Mouse (Mus musculus): Measurements from ENCODE around the gene Tmem106a. TPM values are rescaled to one million over a fixed set of nuclear protein-coding genes. Genes with fewer than 3 reads are reported as not detected.

Gene Tmem106a
- total RNA-seq (2021): 1 to 10 TPM; 1.3 to 1.9 TPM
- long read RNA-seq, experiment 1, partial matches to known transcripts: 0 of 1 reads
- long read RNA-seq, experiment 1, other reads (novel, unspliced or antisense): 0 of 1 reads
- long read RNA-seq, experiment 2, partial matches to known transcripts: 0 of 1 reads
- long read RNA-seq, experiment 2, other reads (novel, unspliced or antisense): 1 of 1 reads

GRCm38 (mm10) chr11:101582054-101583035, at the start of gene Tmem106a:
TSS of gene Tmem106a (plus strand) at chr11:101582242.
- intact Hi-C loops (cut with DNase I): no loop called here
- DNase-seq (ENCODE audit: extremely low spot score in 1 of 2, low spot score in 2 of 2): no peak
- peak within 1 kb of the TSS; percentile 36 for H3K4me3 ChIP-seq
- no peak for TF ChIP-seq CTCF (IDR thresholded peaks at IDR 0.05)
- H3K27ac ChIP-seq: no peak within 1 kb of the TSS

DNA sequence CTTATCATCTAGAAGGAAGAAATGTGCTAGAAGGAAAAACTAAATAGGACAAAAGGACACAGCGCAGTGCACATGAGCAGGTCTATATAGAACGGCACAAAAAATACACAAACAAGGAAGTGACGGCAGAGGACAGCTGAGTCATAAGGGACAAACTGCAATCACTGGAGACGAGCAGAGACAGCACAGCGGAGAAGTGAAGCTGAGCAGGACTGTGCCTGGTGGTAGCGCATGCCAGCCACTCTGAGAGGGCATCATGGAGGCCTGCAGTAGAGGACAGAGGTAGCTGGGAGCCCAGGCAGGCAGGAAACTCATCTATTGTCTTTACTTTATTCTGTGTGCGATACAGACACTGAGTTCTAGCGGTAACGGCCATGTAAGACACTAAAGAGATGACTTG, 38.5 kb upstream of the Tmem106a start:
- Histone ChIP-seq H3K27ac (no peak overlapping the region), H3K4me3 (no peak overlapping the region)
- intact Hi-C loops (cut with DNase I): loop anchor here (2.0 kb wide), 1 partner anchor 77 kb away; the partner anchor contains the start of gene Vat1
- DNase-seq (ENCODE audit: extremely low spot score in 1 of 2, low spot score in 2 of 2): no peak
- TF ChIP-seq CTCF (IDR thresholded peaks at IDR 0.05): no peak

GRCm38 (mm10) chr11:101544132-101544531, 37.9 kb upstream of the Tmem106a start:
- no peak overlapping the region for H3K4me3 ChIP-seq
- no peak overlapping the region for H3K27ac ChIP-seq
- TF ChIP-seq CTCF (IDR thresholded peaks at IDR 0.05): no peak
- intact Hi-C loops (cut with DNase I): no loop called here
- no peak for DNase-seq (ENCODE audit: extremely low spot score in 1 of 2, low spot score in 2 of 2)

- intact Hi-C loops (cut with DNase I): no loop called here
Observed at GRCm38 (mm10) chr11:101548526-101548925, 33.5 kb upstream of the Tmem106a start.

DNA sequence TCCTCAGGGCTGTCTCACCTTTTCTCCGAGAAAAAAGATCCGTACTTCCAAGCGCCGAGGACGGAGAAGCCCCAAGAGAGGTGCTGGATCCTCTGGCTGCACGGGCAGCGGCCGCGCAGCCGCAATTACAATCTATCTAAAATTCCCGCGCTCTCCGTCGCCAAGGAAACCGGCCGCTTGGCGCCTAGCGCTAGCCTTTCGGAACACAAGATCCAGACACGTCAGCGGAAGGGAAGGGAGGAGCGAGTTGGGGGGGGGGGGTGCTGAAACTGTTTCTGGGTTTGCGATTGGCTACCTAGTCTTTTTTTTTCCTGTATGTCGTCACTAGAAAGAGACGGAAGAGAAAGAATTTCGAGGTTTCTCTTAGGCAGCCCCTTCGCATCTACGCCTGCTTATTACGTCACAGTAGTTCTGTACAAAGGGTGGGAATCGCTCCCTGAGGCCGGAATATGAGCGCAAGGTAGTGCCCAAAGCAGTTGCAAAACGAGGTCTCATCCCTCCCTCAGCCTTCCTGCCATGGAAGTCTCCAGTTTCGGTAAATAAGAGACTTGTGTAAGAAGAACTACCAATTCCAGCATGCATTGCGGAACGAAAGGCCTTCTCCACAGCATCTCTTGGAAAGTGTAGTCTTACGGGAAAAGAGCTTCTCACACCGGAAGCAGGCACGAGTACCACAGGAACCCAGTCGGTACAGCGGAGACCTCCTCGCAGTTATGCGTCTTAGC, 30.1 kb upstream of the Tmem106a start, which contains the start of the genes Brca1 and Nbr1:
Brca1 (minus strand) TSS at position 205 of the 725 bp plus-strand sequence.
Nbr1 (plus strand) TSS at position 399 of the 725 bp plus-strand sequence.
- intact Hi-C loops (cut with DNase I): loop anchor here (1.0 to 2.0 kb wide), 3 partner anchors 83 to 125 kb away; partner anchors contain the start of gene Rpl27
- Histone ChIP-seq H3K27ac (peak within 1 kb of the TSS; percentile 100), H3K4me3 (peak within 1 kb of the TSS; percentile 85)
- no peak; the same call in 1 of the 2 replicates for TF ChIP-seq CTCF (IDR thresholded peaks at IDR 0.05)
- DNase-seq (ENCODE audit: extremely low spot score in 1 of 2, low spot score in 2 of 2): peak; percentile 78 to 88

More at GRCm38 (mm10) chr11:101548526-101548925, 33.5 kb upstream of the Tmem106a start:
- no peak for TF ChIP-seq CTCF (IDR thresholded peaks at IDR 0.05)
- H3K27ac ChIP-seq: no peak overlapping the region
- no peak overlapping the region for H3K4me3 ChIP-seq
- no peak for DNase-seq (ENCODE audit: extremely low spot score in 1 of 2, low spot score in 2 of 2)

DNA sequence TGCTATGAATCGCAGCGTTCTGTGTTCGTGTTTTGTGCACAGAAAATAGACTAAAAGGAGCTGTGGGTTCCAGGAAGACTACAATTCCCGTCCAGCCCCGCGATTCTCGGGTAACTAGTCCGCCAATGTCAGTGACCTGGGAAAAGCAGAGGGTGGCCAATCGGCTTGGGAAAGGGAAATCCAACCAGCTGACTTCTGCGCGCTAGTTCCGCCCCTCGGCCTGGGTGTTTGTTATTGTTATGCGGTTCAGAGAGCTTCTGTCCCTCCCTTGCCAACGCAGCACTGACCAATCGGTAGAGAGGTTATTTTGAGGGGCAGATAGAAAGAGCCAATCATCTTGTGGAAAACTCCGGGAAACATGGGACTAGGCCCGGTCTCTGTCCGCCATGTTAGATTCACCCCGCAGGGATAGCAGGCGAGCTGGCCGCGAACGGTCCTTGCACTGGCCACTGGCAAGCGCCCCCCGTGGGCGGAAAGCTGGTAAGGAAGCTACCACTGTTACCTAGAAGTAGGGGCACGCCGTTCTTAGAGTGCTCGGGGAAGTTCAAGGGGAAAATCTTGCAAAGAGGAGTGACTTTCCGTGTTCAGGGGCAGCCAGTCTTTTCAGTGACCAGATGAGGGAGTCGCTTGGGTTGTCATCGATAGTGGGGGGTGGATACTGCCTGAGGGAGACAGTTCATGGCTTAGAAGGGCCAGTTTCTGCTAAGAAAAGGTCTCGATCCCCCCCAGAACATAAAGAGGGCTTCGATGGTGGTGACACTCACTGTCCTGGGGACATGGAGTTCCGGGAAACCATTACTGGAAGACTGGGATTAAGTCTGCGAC, 29.4 kb upstream of the Tmem106a start:
- Histone ChIP-seq H3K27ac (peak overlapping the region; percentile 100), H3K4me3 (peak overlapping the region; percentile 85)
- intact Hi-C loops (cut with DNase I): loop anchor here (1.0 to 2.0 kb wide), 3 partner anchors 84 to 126 kb away; partner anchors contain the start of gene Rpl27
- DNase-seq (ENCODE audit: extremely low spot score in 1 of 2, low spot score in 2 of 2): peak; percentile 93 to 98
- peak; percentile 32 for TF ChIP-seq CTCF (IDR thresholded peaks at IDR 0.05)

DNA sequence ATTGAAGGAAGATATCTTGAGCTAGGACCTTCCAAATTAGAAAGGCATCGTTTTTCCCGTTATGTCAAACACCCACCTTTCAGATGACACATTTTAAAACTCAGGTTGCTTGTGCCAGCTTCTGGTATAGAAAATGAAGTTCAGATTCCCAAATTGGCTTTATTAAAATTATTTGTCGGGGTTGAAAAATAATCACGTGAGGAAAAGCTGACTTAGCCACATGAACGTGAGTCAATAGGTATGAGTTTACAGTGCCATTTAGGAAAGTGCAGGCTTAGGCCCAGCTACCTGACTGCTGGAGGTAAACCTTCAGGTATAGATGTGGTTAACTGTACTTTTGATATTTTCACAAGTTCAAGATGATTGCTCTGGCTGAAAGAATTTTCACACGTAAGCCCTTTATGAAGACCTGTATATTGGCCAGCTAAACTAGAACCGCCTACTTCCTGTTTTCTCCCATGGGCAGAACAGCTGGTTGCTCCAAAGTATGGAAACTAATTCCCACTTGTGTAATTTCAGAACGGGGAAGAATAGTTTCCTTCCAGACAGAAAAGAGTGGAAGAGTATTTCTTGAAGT, 28.6 kb upstream of the Tmem106a start:
- no peak for TF ChIP-seq CTCF (IDR thresholded peaks at IDR 0.05)
- intact Hi-C loops (cut with DNase I): loop anchor here (2.0 kb wide), 2 partner anchors 85 to 127 kb away; no protein-coding TSS in a partner anchor
- peak overlapping the region; percentile 85 for H3K4me3 ChIP-seq
- peak overlapping the region; percentile 92 for H3K27ac ChIP-seq
- no peak for DNase-seq (ENCODE audit: extremely low spot score in 1 of 2, low spot score in 2 of 2)

GRCm38 (mm10) chr11:101556541-101556940, 25.5 kb upstream of the Tmem106a start:
- no peak for DNase-seq (ENCODE audit: extremely low spot score in 1 of 2, low spot score in 2 of 2)
- TF ChIP-seq CTCF (IDR thresholded peaks at IDR 0.05): no peak
- intact Hi-C loops (cut with DNase I): no loop called here
- Histone ChIP-seq H3K4me3 (no peak overlapping the region), H3K27ac (no peak overlapping the region)

DNA sequence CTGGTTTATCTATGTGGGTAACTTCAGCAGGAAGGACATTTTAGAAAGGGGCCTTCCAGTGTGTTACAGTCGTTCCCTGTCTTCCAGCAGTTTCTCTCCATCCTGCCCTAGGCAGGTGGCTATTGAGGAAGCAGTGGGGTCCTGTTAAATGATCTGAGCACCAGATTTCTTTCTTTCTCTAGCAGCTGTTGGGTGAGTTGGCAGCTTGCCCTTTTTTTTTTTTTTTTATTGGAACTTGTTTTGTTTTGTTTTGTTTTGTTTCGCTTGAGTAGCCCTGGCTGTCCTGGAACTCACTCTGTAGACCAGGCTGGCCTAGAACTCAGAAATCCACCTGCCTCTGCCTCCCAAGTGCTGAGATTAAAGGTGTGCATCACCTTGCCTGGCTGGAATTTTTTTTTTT, 25.1 kb upstream of the Tmem106a start:
- intact Hi-C loops (cut with DNase I): no loop called here
- TF ChIP-seq CTCF (IDR thresholded peaks at IDR 0.05): no peak
- Histone ChIP-seq H3K27ac (no peak overlapping the region), H3K4me3 (no peak overlapping the region)
- no peak for DNase-seq (ENCODE audit: extremely low spot score in 1 of 2, low spot score in 2 of 2)

DNA sequence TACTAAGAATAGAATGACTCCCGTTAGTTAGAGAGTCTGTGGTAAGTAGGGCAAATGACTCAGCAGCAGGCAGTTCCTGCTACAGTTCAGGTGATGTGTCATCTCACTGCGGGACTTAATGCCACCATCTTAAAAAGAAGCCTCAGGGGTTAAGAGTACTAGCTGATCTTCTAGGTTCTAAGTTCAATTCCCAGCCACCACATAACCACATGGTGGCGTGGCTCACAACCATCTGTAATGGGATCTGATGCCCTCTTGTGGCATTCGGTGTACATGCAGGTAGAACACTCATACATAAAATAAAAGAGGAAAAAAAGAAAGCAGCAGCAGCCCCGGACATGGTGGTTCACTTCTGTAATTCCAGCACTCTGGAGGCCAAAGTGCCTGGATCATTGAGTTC, 19.7 kb upstream of the Tmem106a start:
- no peak overlapping the region for H3K4me3 ChIP-seq
- no peak overlapping the region for H3K27ac ChIP-seq
- TF ChIP-seq CTCF (IDR thresholded peaks at IDR 0.05): peak; percentile 84
- no peak for DNase-seq (ENCODE audit: extremely low spot score in 1 of 2, low spot score in 2 of 2)
- intact Hi-C loops (cut with DNase I): no loop called here

All from left cerebral cortex, adult 2 months (tissue).